29 mouse cellular contexts compared by ENCODE assay signal in the genomic region with DNA sequence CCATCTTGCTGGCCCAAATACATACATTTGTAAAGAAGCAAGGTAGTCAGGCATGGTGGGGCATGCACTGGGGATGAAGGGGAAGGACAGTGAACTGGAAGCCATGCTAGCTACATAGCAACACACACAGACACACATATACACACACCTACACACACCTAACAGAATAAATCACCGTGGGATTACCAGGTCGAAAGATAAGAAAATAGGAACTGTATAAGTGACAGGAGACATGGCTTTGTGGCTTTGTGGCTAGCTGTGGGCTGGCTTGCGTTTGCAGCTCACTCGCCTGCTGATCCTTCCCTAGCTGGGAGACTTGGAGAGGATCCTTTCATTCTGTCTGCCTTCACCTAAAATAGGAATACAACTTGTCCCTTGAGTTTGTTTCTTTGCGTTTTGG. TPM values are rescaled to one million over a fixed set of nuclear protein-coding genes. Genes with fewer than 3 reads are reported as not detected.
"Had no signal": no experiment of that assay in that cellular context is flagged by ENCODE, and none has a peak within 500 bp of the region (broad histone marks: within the 10 kb centered on the region; RNA-seq: fewer than 3 reads in every experiment).

No protein-coding gene starts in this region.

- H3K27me3 ChIP-seq: limb, embryonic 12.5 days; limb, embryonic 13.5 days; limb, embryonic 15.5 days; liver, embryonic 12.5 days; liver, embryonic 13.5 days; liver, embryonic 15.5 days; lung, embryonic 15.5 days; megakaryocyte, embryonic 14.5 days; midbrain, embryonic 12.5 days; midbrain, embryonic 13.5 days; midbrain, embryonic 15.5 days; neural tube, embryonic 12.5 days had no signal

- DNase-seq: left cerebral cortex, postnatal 4 days; liver; liver, embryonic 13.5 days; liver, postnatal 0 days; lung, adult 18-20 months; lung, adult 2 months; lung, embryonic 14.5 days; lung, postnatal 10 days; lung, postnatal 14 days; lung, postnatal 36 days; lung, postnatal 4 days; midbrain, embryonic 14.5 days had no signal

- H3K27ac ChIP-seq: limb, embryonic 10.5 days; limb, embryonic 12.5 days; limb, embryonic 13.5 days; limb, embryonic 15.5 days; liver, embryonic 12.5 days; liver, embryonic 13.5 days; liver, embryonic 14.5 days; liver, embryonic 15.5 days; lung, embryonic 15.5 days; macrophage; midbrain, embryonic 10.5 days; midbrain, embryonic 12.5 days; midbrain, embryonic 13.5 days; midbrain, embryonic 15.5 days; neural tube, embryonic 12.5 days had no signal

- H3K9ac ChIP-seq: limb, embryonic 12.5 days; limb, embryonic 13.5 days; limb, embryonic 15.5 days; liver, embryonic 12.5 days; liver, embryonic 13.5 days; liver, embryonic 14.5 days; liver, embryonic 15.5 days; liver, postnatal 0 days; lung, embryonic 14.5 days; lung, embryonic 15.5 days; midbrain, embryonic 12.5 days; midbrain, embryonic 13.5 days; midbrain, embryonic 15.5 days; neural tube, embryonic 12.5 days had no signal

- H3K4me1 ChIP-seq: midbrain, embryonic 12.5 days; neural tube, embryonic 12.5 days had no signal

- H3K9me3 ChIP-seq: limb, embryonic 10.5 days; limb, embryonic 12.5 days; limb, embryonic 13.5 days; limb, embryonic 15.5 days; liver, embryonic 12.5 days; liver, embryonic 13.5 days; liver, embryonic 15.5 days; lung, embryonic 15.5 days; megakaryocyte, embryonic 14.5 days; midbrain, embryonic 10.5 days; midbrain, embryonic 12.5 days; midbrain, embryonic 13.5 days; midbrain, embryonic 15.5 days; neural tube, embryonic 12.5 days had no signal

- H3K4me3 ChIP-seq: limb, embryonic 10.5 days; limb, embryonic 12.5 days; limb, embryonic 13.5 days; limb, embryonic 15.5 days; liver, embryonic 12.5 days; liver, embryonic 13.5 days; liver, embryonic 15.5 days; lung, embryonic 15.5 days; megakaryocyte, embryonic 14.5 days; midbrain, embryonic 10.5 days; midbrain, embryonic 12.5 days; midbrain, embryonic 13.5 days; midbrain, embryonic 15.5 days; myocyte; neural tube, embryonic 12.5 days had no signal

RNA-seq across cellular contexts. Expression of gene Zscan22, which starts 3.9 kb away (rescaled TPM):
- total RNA-seq: monocyte, adult 5-6 weeks had no signal

RNA-seq across cellular contexts. Expression of gene Rnf225, which starts 25.7 kb away (rescaled TPM):
- total RNA-seq: monocyte, adult 5-6 weeks had no signal
- polyA plus RNA-seq: macrophage had no signal
